Mouse (Mus musculus) MEL (cell line): ENCODE data around the gene Agpat1.

Experiments
- BHLHE40 ChIP-seq: IDR thresholded peaks from 2 replicates; pipeline ENCODE4 v1.6.1; 2012; ENCODE audit warnings: low read depth, mild to moderate bottlenecking, inconsistent platforms, low read length, improper control_type of control experiment, borderline replicate concordance
- CTCF ChIP-seq, 3 experiments: IDR thresholded peaks in 2 of 3; conservative IDR thresholded peaks in 1 of 3; 2 replicates each; pipeline ENCODE4 v1.5.1; 2011 to 2012; ENCODE audit warnings: low read length in 3 of 3, low read depth in 2 of 3, mild to moderate bottlenecking in 2 of 3, improper control_type of control experiment in 1 of 3, inconsistent platforms in 1 of 3, mixed read lengths in 1 of 3, moderate library complexity in 1 of 3; ENCODE audit not compliant: control insufficient read depth in 1 of 3, insufficient read depth in 1 of 3, poor library complexity in 1 of 3, severe bottlenecking in 1 of 3
- GATA1 ChIP-seq: IDR thresholded peaks from 2 replicates; pipeline ENCODE4 v1.6.1; 2011; ENCODE audit warnings: low read depth, low read length, improper control_type of control experiment
- KAT2A ChIP-seq: conservative IDR thresholded peaks from 2 replicates; pipeline ENCODE4 v1.6.1; 2012; ENCODE audit warnings: low read depth, low read length, improper control_type of control experiment, inconsistent platforms
- SMC3 ChIP-seq: IDR thresholded peaks from 2 replicates; pipeline ENCODE4 v1.6.1; 2011; ENCODE audit warnings: low read depth, low read length, improper control_type of control experiment
- UBTF ChIP-seq: IDR thresholded peaks from 2 replicates; pipeline ENCODE4 v1.6.1; 2012; ENCODE audit warnings: low read depth, mild to moderate bottlenecking, inconsistent platforms, low read length, improper control_type of control experiment, moderate library complexity, borderline replicate concordance; ENCODE audit not compliant: insufficient read depth

- TF ChIP-seq CTCF (IDR thresholded peaks at IDR 0.05 in 2 of 3, conservative IDR thresholded peaks at IDR 0.05 in 1 of 3; ENCODE audit: control insufficient read depth in 1 of 3, insufficient read depth in 1 of 3, low read depth in 2 of 3, low read length in 3 of 3, poor library complexity in 1 of 3, severe bottlenecking in 1 of 3) (no peak), GATA1 (no peak), SMC3 (no peak), BHLHE40 (no peak), KAT2A (no peak), UBTF (no peak)
Measured at GRCm38 (mm10) chr17:34601796-34602195, 2.3 kb upstream of the Agpat1 start.
